Mouse (Mus musculus) intestine, embryonic 15.5 days (tissue): ENCODE measurements around the gene Sgcg. TPM values are rescaled to one million over a fixed set of nuclear protein-coding genes. Genes with fewer than 3 reads are reported as not detected.

ENCODE experiments used
- ATAC-seq: fragments of 200-750 bp; cut with Nextera tagmentation; 2 replicates; pipeline ENCODE4 v1.8.0; 2017; ENCODE audit warnings: moderate TSS enrichment, moderate library complexity
- H3K27ac ChIP-seq: fragments of 300-500 bp; sonication (generic); 2 replicates; pipeline ENCODE4 v1.5.1; 2015; ENCODE audit warnings: mild to moderate bottlenecking, inconsistent platforms
- H3K27me3 ChIP-seq: fragments of 300-500 bp; sonication (generic); replicated peaks from 2 replicates; pipeline ENCODE4 v1.6.1; 2015; ENCODE audit warnings: inconsistent platforms
- H3K36me3 ChIP-seq: fragments of 300-500 bp; sonication (generic); 2 replicates; pipeline ENCODE4 v1.6.1; 2015; ENCODE audit warnings: inconsistent platforms
- H3K4me1 ChIP-seq: fragments of 300-500 bp; sonication (generic); replicated peaks from 2 replicates; pipeline ENCODE4 v1.6.1; 2015; ENCODE audit warnings: inconsistent platforms
- H3K4me2 ChIP-seq: fragments of 300-500 bp; sonication (generic); replicated peaks from 2 replicates; pipeline ENCODE4 v1.6.1; 2015; ENCODE audit warnings: mild to moderate bottlenecking, inconsistent platforms
- H3K4me3 ChIP-seq: fragments of 300-500 bp; sonication (generic); replicated peaks from 2 replicates; pipeline ENCODE4 v1.5.1; 2015; ENCODE audit warnings: inconsistent platforms
- H3K9ac ChIP-seq: fragments of 300-500 bp; sonication (generic); 2 replicates; pipeline ENCODE4 v1.6.1; 2015; ENCODE audit warnings: inconsistent platforms
- H3K9me3 ChIP-seq: fragments of 300-500 bp; sonication (generic); 2 replicates; pipeline ENCODE4 v1.6.1; 2016; ENCODE audit warnings: inconsistent platforms
- WGBS: fragments of 180-500 bp; shearing (Covaris S2); methylation state at CpG from one replicate; pipeline ENCODE4 v1.1.7; 2015; 5-methylcytosine and 5-hydroxymethylcytosine counted together
- polyA plus RNA-seq: library from polyadenylated mRNA; unstranded; fragments of >200 nt; fragmentation: Nextera tagmentation; extraction: Ambion mirVana; gene quantifications from 2 replicates; pipeline ENCODE4 v1.2.1, GENCODE M21; 2015

Sgcg gene
- polyA plus RNA-seq, 1 experiment from 2014 or later = 0.79 TPM

DNA sequence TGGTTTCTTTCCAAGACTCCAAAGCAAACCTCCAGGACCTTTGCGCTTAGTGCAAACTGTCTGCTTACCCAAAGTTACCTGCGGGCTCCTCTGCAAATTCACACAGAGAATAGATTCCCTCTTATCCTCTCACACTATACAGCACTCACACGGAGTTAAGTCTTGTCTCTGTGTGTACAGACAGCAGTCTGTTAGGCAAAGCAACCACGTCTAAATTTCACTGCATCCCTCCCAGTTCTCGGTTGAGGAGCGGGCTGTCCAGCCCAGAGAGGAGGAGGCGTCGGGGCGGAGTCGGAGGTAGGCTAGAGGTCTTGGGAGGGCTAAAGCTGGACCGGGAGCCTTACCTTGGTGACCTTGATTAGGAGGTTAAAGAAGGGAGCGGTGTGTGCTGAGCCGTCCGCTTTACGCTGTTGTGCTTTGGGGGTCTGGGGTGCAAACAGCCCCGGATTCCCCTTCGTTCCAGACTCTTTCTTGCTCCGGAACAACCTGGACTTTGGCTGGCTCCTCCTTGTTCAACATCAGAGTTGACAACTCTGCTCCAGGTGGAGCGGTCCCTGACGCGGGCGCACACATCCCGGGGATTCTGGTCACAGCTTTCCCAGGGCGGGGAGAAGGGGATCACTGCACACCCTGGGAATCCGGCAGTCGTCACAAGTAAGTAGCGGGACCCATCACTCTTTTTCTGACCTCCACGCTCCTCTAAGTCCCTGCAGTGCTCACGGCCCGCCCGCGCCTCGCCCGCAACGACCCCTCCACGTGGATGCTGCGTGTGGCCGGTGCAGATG lies 16.3 kb upstream of the Sgcg start:
- Histone ChIP-seq H3K27me3 (peaks cover 14% of the 10 kb centered on the region), H3K9me3 (no peaks in the 10 kb centered on the region), H3K36me3 (no peaks in the 10 kb centered on the region), H3K4me3 (peak overlapping the region; percentile 30), H3K9ac (no peak overlapping the region), H3K4me2 (peak overlapping the region; percentile 69), H3K4me1 (peaks cover 8% of the 10 kb centered on the region; the same call in 1 of the 2 replicates), H3K27ac (no peak overlapping the region)
- 0 out of 2 replicates have a peak, but pooled peaks have one; percentile 6 for ATAC-seq
- WGBS = 8% methylated on average over 38 of the region's 38 CpGs

GRCm38 (mm10) chr14:61267908-61268475 lies 9.7 kb upstream of the Sgcg start:
- Histone ChIP-seq H3K27ac (no peak overlapping the region), H3K4me2 (no peak overlapping the region), H3K4me3 (no peak overlapping the region), H3K4me1 (no peaks in the 10 kb centered on the region), H3K36me3 (no peaks in the 10 kb centered on the region), H3K9ac (no peak overlapping the region), H3K27me3 (no peaks in the 10 kb centered on the region), H3K9me3 (no peaks in the 10 kb centered on the region)
- ATAC-seq = no peak
- WGBS = 56% methylated on average over 5 of the region's 5 CpGs

DNA sequence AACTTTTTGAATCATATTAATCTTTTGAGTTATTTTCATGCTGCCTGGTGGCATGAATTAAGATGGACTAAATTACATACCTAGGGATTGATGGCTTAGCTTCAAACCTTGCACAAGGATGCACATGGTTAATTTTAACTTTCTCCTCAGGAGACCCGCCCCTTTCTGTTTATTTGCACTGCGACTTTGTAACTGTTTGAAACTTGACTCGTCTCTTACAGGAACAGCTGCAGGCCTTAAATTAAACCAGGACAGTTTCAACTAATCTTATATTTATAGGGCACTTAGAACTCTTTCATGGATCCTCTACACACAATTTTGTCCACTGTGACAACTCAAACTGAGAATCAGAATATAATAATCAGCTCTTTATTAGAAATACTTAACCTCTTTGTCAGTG lies 794 bp upstream of the Sgcg start:
- Histone ChIP-seq H3K9ac (no peak overlapping the region), H3K4me1 (no peaks in the 10 kb centered on the region), H3K4me3 (no peak overlapping the region), H3K9me3 (no peaks in the 10 kb centered on the region), H3K27me3 (no peaks in the 10 kb centered on the region), H3K27ac (no peak overlapping the region), H3K4me2 (no peak overlapping the region), H3K36me3 (no peaks in the 10 kb centered on the region)
- WGBS = 16% methylated on average over 3 of the region's 3 CpGs
- ATAC-seq = no peak

DNA sequence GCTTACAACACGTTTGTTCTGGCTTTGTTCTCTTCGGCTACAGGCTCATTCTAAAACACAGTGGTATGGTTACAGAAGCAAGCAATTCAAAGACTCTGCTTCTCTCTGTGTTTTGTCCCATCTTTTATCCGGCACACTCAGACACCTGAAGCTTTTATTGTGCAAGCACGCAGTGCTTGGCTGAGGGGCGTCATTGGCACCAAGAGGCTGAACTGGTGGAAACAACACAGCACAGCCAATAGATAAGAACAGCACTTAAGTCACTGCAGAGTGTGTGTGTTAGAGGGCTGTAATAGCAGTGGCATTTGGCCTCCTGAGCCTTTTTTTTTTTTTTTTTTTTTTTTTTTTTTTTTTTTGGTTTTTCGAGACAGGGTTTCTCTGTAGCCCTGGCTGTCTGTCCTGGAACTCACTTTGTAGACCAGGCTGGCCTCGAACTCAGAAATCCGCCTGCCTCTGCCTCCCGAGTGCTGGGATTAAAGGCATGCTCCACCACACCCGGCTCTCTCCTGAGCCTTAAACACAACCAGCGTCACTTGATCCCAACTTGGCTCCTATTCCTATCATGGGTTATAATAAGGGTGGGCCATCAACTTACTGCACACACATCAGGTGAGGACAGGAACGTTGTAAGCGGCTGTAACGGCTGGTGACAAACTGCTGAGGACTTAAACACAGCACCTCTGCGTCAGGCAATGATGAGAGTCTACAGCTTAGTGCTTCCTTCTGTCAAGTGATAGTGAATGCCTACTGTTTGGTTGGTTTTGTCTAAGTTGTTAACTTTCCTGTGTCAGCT lies 5.5 kb downstream of the Sgcg start:
- H3K4me2 ChIP-seq = no peak overlapping the region

GRCm38 (mm10) chr14:61246444-61246843 lies 11.8 kb downstream of the Sgcg start:
- Histone ChIP-seq H3K9ac (no peak overlapping the region), H3K27ac (no peak overlapping the region), H3K9me3 (peaks cover 5% of the 10 kb centered on the region; the same call in 1 of the 2 replicates), H3K4me1 (no peaks in the 10 kb centered on the region), H3K4me3 (no peak overlapping the region), H3K36me3 (no peaks in the 10 kb centered on the region), H3K4me2 (no peak overlapping the region), H3K27me3 (no peaks in the 10 kb centered on the region)
- ATAC-seq = no peak
- 81% methylated on average over 3 of the region's 3 CpGs for WGBS

More for the DNA sequence above, 5.5 kb downstream of the Sgcg start:
- H3K36me3 ChIP-seq = no peaks in the 10 kb centered on the region
- no peaks in the 10 kb centered on the region for H3K4me1 ChIP-seq
- no peak overlapping the region for H3K27ac ChIP-seq
- peaks cover 5% of the 10 kb centered on the region; the same call in 1 of the 2 replicates for H3K9me3 ChIP-seq
- no peak overlapping the region for H3K4me3 ChIP-seq
- WGBS = 83% methylated on average over 14 of the region's 15 CpGs
- no peak overlapping the region for H3K9ac ChIP-seq
- no peaks in the 10 kb centered on the region for H3K27me3 ChIP-seq
- no peak for ATAC-seq

DNA sequence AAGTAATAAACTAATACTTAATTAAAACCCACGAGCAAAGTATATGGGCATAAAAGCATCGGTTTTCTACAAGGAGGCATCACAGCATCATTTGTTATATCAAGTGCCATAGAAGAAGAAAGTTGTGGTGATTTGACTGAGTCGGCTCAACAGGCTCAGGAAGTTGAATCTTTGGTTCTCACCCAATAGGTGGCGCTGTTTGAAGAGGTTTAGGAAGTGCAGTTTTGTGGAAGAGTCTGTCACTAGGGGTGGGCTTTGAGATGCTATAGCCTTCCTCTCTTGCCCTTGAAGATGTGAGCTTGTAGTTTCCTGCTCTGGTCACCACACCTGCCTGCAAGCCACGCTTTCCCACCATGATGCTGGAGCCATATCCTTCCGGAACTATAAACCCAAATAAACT lies 15.7 kb downstream of the Sgcg start:
- Histone ChIP-seq H3K4me3 (no peak overlapping the region), H3K9ac (no peak overlapping the region), H3K27me3 (no peaks in the 10 kb centered on the region), H3K4me1 (no peaks in the 10 kb centered on the region), H3K36me3 (no peaks in the 10 kb centered on the region), H3K4me2 (no peak overlapping the region), H3K9me3 (no peaks in the 10 kb centered on the region), H3K27ac (no peak overlapping the region)
- WGBS = 35% methylated on average over 6 of the region's 6 CpGs
- no peak for ATAC-seq

- no peak for ATAC-seq
- Histone ChIP-seq H3K4me1 (no peaks in the 10 kb centered on the region), H3K9me3 (no peaks in the 10 kb centered on the region), H3K9ac (no peak overlapping the region), H3K4me3 (no peak overlapping the region), H3K27ac (no peak overlapping the region), H3K4me2 (no peak overlapping the region), H3K36me3 (no peaks in the 10 kb centered on the region), H3K27me3 (no peaks in the 10 kb centered on the region)
- WGBS = 45% methylated on average over 9 of the region's 9 CpGs
Observed at GRCm38 (mm10) chr14:61238751-61239150, 19.5 kb downstream of the Sgcg start.

- Histone ChIP-seq H3K9me3 (no peaks in the 10 kb centered on the region), H3K27ac (no peak overlapping the region), H3K9ac (no peak overlapping the region), H3K4me1 (no peaks in the 10 kb centered on the region), H3K4me3 (no peak overlapping the region), H3K36me3 (no peaks in the 10 kb centered on the region), H3K27me3 (no peaks in the 10 kb centered on the region), H3K4me2 (no peak overlapping the region)
- 35% methylated on average over 4 of the region's 4 CpGs for WGBS
- ATAC-seq = no peak
Observed at GRCm38 (mm10) chr14:61237101-61237654, 21.1 kb downstream of the Sgcg start.

GRCm38 (mm10) chr14:61235846-61236474 lies 22.3 kb downstream of the Sgcg start:
- Histone ChIP-seq H3K9ac (no peak overlapping the region), H3K36me3 (no peaks in the 10 kb centered on the region), H3K27me3 (no peaks in the 10 kb centered on the region), H3K4me3 (no peak overlapping the region), H3K4me2 (no peak overlapping the region), H3K4me1 (no peaks in the 10 kb centered on the region), H3K27ac (no peak overlapping the region), H3K9me3 (no peaks in the 10 kb centered on the region)
- no peak for ATAC-seq
- 51% methylated on average over 5 of the region's 5 CpGs for WGBS

DNA sequence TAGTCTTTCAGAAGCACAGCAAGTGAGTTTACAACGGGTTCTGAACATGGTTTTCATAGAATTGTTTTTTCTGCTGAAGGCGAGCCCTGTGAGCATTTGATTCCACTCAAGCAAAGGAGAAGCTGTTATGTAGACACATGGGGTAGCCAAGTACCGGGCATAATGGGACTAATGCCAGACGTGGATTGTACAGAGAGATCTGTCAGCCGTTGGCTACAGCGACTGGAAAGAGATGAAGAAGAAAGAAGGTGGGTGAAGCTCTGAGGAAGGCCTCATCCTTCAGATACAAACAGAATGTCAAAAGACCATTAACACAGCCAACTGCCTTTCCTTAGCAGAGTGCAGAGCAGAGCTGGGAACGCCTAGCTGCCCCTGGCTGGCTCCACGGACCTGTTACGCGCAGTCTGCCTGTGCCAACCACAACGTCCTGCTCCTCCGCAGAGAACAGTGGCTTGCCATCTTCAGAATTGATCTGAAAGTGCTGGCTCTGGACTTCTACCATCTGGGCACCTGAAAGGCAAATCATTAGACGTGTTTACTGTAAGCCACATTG lies 26.2 kb downstream of the Sgcg start:
- 68% methylated on average over 13 of the region's 13 CpGs for WGBS

DNA sequence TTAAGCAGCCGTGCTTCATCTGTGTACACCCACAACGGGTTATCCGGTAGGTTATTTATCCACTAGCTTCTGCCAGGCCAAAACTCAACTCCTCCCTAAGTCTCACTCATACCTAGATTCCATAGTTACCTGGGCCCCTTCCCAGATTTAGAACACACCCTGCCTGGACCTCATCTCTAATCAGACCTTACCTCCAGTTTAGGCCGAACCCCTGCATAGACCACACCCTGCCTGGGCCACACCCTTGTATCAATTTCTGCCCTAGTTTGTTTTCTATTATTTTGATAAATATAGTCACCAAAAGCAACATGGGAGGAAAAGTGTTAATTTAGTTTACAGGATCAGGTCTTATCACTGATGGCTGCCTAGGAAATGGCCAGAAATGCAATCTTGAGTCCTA lies 28.1 kb downstream of the Sgcg start:
- Histone ChIP-seq H3K27ac (no peak overlapping the region), H3K4me1 (no peaks in the 10 kb centered on the region), H3K4me2 (no peak overlapping the region), H3K36me3 (no peaks in the 10 kb centered on the region), H3K9me3 (no peaks in the 10 kb centered on the region), H3K9ac (no peak overlapping the region), H3K4me3 (no peak overlapping the region), H3K27me3 (no peaks in the 10 kb centered on the region)
- ATAC-seq = no peak
- 75% methylated on average over 4 of the region's 4 CpGs for WGBS

More for the DNA sequence above, 26.2 kb downstream of the Sgcg start:
- Histone ChIP-seq H3K4me1 (no peaks in the 10 kb centered on the region), H3K9ac (no peak overlapping the region), H3K9me3 (no peaks in the 10 kb centered on the region), H3K4me2 (no peak overlapping the region), H3K4me3 (no peak overlapping the region), H3K27me3 (no peaks in the 10 kb centered on the region), H3K27ac (no peak overlapping the region), H3K36me3 (no peaks in the 10 kb centered on the region)
- ATAC-seq = no peak
